Mouse (Mus musculus): Measurements from ENCODE around the gene Dnah1.
A peak's percentile ranks its signal among the peaks of the same experiment; 100 is the strongest.

Dnah1 gene

GRCm38 (mm10) chr14:31317754-31318153, 5.9 kb downstream of the Dnah1 start:
- DNase-seq (ENCODE audit: low read depth): no peak

- DNase-seq (ENCODE audit: low read depth): no peak
Measured at GRCm38 (mm10) chr14:31316613-31317012, 7.1 kb downstream of the Dnah1 start.

GRCm38 (mm10) chr14:31313192-31313591, 10.5 kb downstream of the Dnah1 start:
- no peak for DNase-seq (ENCODE audit: low read depth)

- no peak for DNase-seq (ENCODE audit: low read depth)
Measured at GRCm38 (mm10) chr14:31285728-31286127, 38.0 kb downstream of the Dnah1 start.

GRCm38 (mm10) chr14:31272164-31272563, 51.5 kb downstream of the Dnah1 start:
- DNase-seq (ENCODE audit: low read depth): peak; percentile 85

GRCm38 (mm10) chr14:31271121-31271520, 52.6 kb downstream of the Dnah1 start:
- no peak for DNase-seq (ENCODE audit: low read depth)

- DNase-seq (ENCODE audit: low read depth): no peak
Measured at GRCm38 (mm10) chr14:31269456-31270100, 54.1 kb downstream of the Dnah1 start.

- DNase-seq (ENCODE audit: low read depth): no peak
Measured at GRCm38 (mm10) chr14:31268301-31269001, 55.2 kb downstream of the Dnah1 start.

- no peak for DNase-seq (ENCODE audit: low read depth)
Measured at GRCm38 (mm10) chr14:31267649-31268048, 56.0 kb downstream of the Dnah1 start.

- DNase-seq (ENCODE audit: low read depth): no peak
Measured at GRCm38 (mm10) chr14:31260932-31261331, 62.8 kb downstream of the Dnah1 start.

GRCm38 (mm10) chr14:31260374-31260773, 63.3 kb downstream of the Dnah1 start:
- DNase-seq (ENCODE audit: low read depth): no peak

GRCm38 (mm10) chr14:31258476-31259050, 65.1 kb downstream of the Dnah1 start:
- no peak for DNase-seq (ENCODE audit: low read depth)

- no peak for DNase-seq (ENCODE audit: low read depth)
Measured at GRCm38 (mm10) chr14:31252091-31252490, 71.6 kb downstream of the Dnah1 start.

- DNase-seq (ENCODE audit: low read depth): no peak
Measured at GRCm38 (mm10) chr14:31251626-31252025, 72.1 kb downstream of the Dnah1 start.

- DNase-seq (ENCODE audit: low read depth): peak; percentile 97
Measured at GRCm38 (mm10) chr14:31251084-31251604, 72.6 kb downstream of the Dnah1 start, which contains the start of the genes Phf7 and Bap1. Gene Phf7 (minus strand): TSS chr14:31251317. Gene Bap1 (plus strand): TSS chr14:31251450.

GRCm38 (mm10) chr14:31250222-31251083, 73.2 kb downstream of the Dnah1 start:
- no peak for DNase-seq (ENCODE audit: low read depth)

- no peak for DNase-seq (ENCODE audit: low read depth)
Measured at GRCm38 (mm10) chr14:31248396-31248795, 75.3 kb downstream of the Dnah1 start.

- no peak for DNase-seq (ENCODE audit: low read depth)
Measured at GRCm38 (mm10) chr14:31245946-31246345, 77.8 kb downstream of the Dnah1 start.

GRCm38 (mm10) chr14:31244777-31245176, 78.9 kb downstream of the Dnah1 start:
- DNase-seq (ENCODE audit: low read depth): no peak

- no peak for DNase-seq (ENCODE audit: low read depth)
Measured at GRCm38 (mm10) chr14:31240528-31240927, 83.2 kb downstream of the Dnah1 start.

- no peak for DNase-seq (ENCODE audit: low read depth)
Measured at GRCm38 (mm10) chr14:31237101-31237882, 86.4 kb downstream of the Dnah1 start.

All from naive thymus-derived CD4-positive, alpha-beta T cell, adult 2 months (primary cell).